Mouse (Mus musculus): ENCODE data around the gene Tsc1.

- no peak for TF ChIP-seq GATA1 (IDR thresholded peaks at IDR 0.05; ENCODE audit: borderline replicate concordance, low read length)
- TF ChIP-seq FLI1 (IDR thresholded peaks at IDR 0.05; ENCODE audit: low read length) = no peak
Observed at GRCm38 (mm10) chr2:28621664-28622171, 19.3 kb upstream of the Tsc1 start, which contains the start of gene Gfi1b.

All from megakaryocyte, embryonic 14.5 days (primary cell).